Mouse (Mus musculus): Measurements from ENCODE around the gene Dhx9.

The Dhx9 gene

GRCm38 (mm10) chr1:153486767-153487499 lies 527 bp downstream of the Dhx9 start:
- in situ Hi-C loops (cut with MboI, MseI), result loop anchor here (10.0 kb wide), 2 partner anchors 182 to 942 kb away; no protein-coding TSS in a partner anchor

GRCm38 (mm10) chr1:153486120-153486519 lies 1.3 kb downstream of the Dhx9 start:
- in situ Hi-C loops (cut with MboI, MseI), result loop anchor here (10.0 kb wide), 2 partner anchors 181 to 941 kb away; no protein-coding TSS in a partner anchor

- in situ Hi-C loops (cut with MboI, MseI), result loop anchor here (10.0 kb wide), 2 partner anchors 180 to 940 kb away; no protein-coding TSS in a partner anchor
Observed at GRCm38 (mm10) chr1:153485201-153485796, 2.2 kb downstream of the Dhx9 start.

- in situ Hi-C loops (cut with MboI, MseI), result loop anchor here (10.0 kb wide), 2 partner anchors 176 to 936 kb away; no protein-coding TSS in a partner anchor
Observed at GRCm38 (mm10) chr1:153481025-153481412, 6.4 kb downstream of the Dhx9 start.

- in situ Hi-C loops (cut with MboI, MseI), result loop anchor here (10.0 kb wide), 2 partner anchors 176 to 936 kb away; no protein-coding TSS in a partner anchor
Observed at GRCm38 (mm10) chr1:153480386-153481024, 7.0 kb downstream of the Dhx9 start.

- in situ Hi-C loops (cut with MboI, MseI), result no loop called here
Observed at GRCm38 (mm10) chr1:153479296-153479695, 8.2 kb downstream of the Dhx9 start.

- in situ Hi-C loops (cut with MboI, MseI), result loop anchor here (10.0 kb wide), 1 partner anchor 607 kb away; no protein-coding TSS in a partner anchor
Observed at GRCm38 (mm10) chr1:153461796-153462195, 25.7 kb downstream of the Dhx9 start.

GRCm38 (mm10) chr1:153456137-153456536 lies 31.3 kb downstream of the Dhx9 start:
- in situ Hi-C loops (cut with MboI, MseI), result no loop called here

GRCm38 (mm10) chr1:153453146-153453642 lies 34.3 kb downstream of the Dhx9 start:
- in situ Hi-C loops (cut with MboI, MseI), result no loop called here

GRCm38 (mm10) chr1:153451237-153452154 lies 36.0 kb downstream of the Dhx9 start:
- in situ Hi-C loops (cut with MboI, MseI), result no loop called here

- in situ Hi-C loops (cut with MboI, MseI), result no loop called here
Observed at GRCm38 (mm10) chr1:153446120-153446831, 41.2 kb downstream of the Dhx9 start.

- in situ Hi-C loops (cut with MboI, MseI), result no loop called here
Observed at GRCm38 (mm10) chr1:153443632-153444031, 43.8 kb downstream of the Dhx9 start.

GRCm38 (mm10) chr1:153443019-153443418 lies 44.4 kb downstream of the Dhx9 start:
- in situ Hi-C loops (cut with MboI, MseI), result no loop called here

- in situ Hi-C loops (cut with MboI, MseI), result no loop called here
Observed at GRCm38 (mm10) chr1:153441656-153442055, 45.8 kb downstream of the Dhx9 start.

- in situ Hi-C loops (cut with MboI, MseI), result no loop called here
Observed at GRCm38 (mm10) chr1:153440752-153441151, 46.7 kb downstream of the Dhx9 start.

- in situ Hi-C loops (cut with MboI, MseI), result no loop called here
Observed at GRCm38 (mm10) chr1:153437536-153437935, 49.9 kb downstream of the Dhx9 start.

GRCm38 (mm10) chr1:153433851-153434589 lies 53.4 kb downstream of the Dhx9 start:
- in situ Hi-C loops (cut with MboI, MseI), result no loop called here

- in situ Hi-C loops (cut with MboI, MseI), result no loop called here
Observed at GRCm38 (mm10) chr1:153432329-153432728, 55.1 kb downstream of the Dhx9 start.

- in situ Hi-C loops (cut with MboI, MseI), result no loop called here
Observed at GRCm38 (mm10) chr1:153431701-153432100, 55.8 kb downstream of the Dhx9 start.

GRCm38 (mm10) chr1:153431158-153431557 lies 56.3 kb downstream of the Dhx9 start:
- in situ Hi-C loops (cut with MboI, MseI), result no loop called here
